Mouse (Mus musculus) MEL (cell line): Measurements from ENCODE around the gene Cerk. TPM values are rescaled to one million over a fixed set of nuclear protein-coding genes. Genes with fewer than 3 reads are reported as not detected.

Experiments
- DNase-seq: peaks from one replicate; pipeline ENCODE4 v3.0.0; 2011; ENCODE audit warnings: low read depth, low spot score
- H3K27ac ChIP-seq: 2 replicates; pipeline ENCODE4 v1.5.1; 2012; ENCODE audit warnings: low read depth, mild to moderate bottlenecking, control low read depth, low read length, moderate library complexity; ENCODE audit not compliant: control insufficient read depth
- H3K27me3 ChIP-seq, 2 experiments: fragments of 150-350 bp in 1 of 2; sonication (generic) in 1 of 2; 2 replicates each; pipeline ENCODE4 v1.6.1; 2012; ENCODE audit warnings: low read length in 2 of 2, mild to moderate bottlenecking in 2 of 2, improper control_type of control experiment in 1 of 2, moderate library complexity in 1 of 2; ENCODE audit not compliant: insufficient read depth in 2 of 2, control insufficient read depth in 1 of 2
- H3K36me3 ChIP-seq, 2 experiments: 2 replicates each; pipeline ENCODE4 v1.6.1; 2012 to 2014; ENCODE audit warnings: low read length in 2 of 2, improper control_type of control experiment in 1 of 2, inconsistent platforms in 1 of 2, mild to moderate bottlenecking in 1 of 2; ENCODE audit not compliant: insufficient read depth in 2 of 2, control insufficient read depth in 1 of 2
- H3K4me1 ChIP-seq, 2 experiments: fragments of 150-350 bp in 1 of 2; sonication (generic) in 1 of 2; 2 replicates each; pipeline ENCODE4 v1.6.1; 2012; ENCODE audit warnings: low read length in 2 of 2, improper control_type of control experiment in 1 of 2, mild to moderate bottlenecking in 1 of 2; ENCODE audit not compliant: insufficient read depth in 2 of 2, control insufficient read depth in 1 of 2
- H3K4me3 ChIP-seq, 2 experiments: fragments of 150-350 bp in 1 of 2; sonication (generic) in 1 of 2; 2 replicates each; pipeline ENCODE4 v1.5.1; 2012; ENCODE audit warnings: low read depth in 2 of 2, low read length in 2 of 2, mild to moderate bottlenecking in 2 of 2, moderate library complexity in 2 of 2, control low read depth in 1 of 2, improper control_type of control experiment in 1 of 2; ENCODE audit not compliant: control insufficient read depth in 1 of 2, insufficient read depth in 1 of 2
- H3K79me2 ChIP-seq: 2 replicates; pipeline ENCODE4 v1.6.1; 2012; ENCODE audit warnings: mild to moderate bottlenecking, low read length, moderate library complexity; ENCODE audit not compliant: control insufficient read depth, poor library complexity, insufficient read depth
- H3K9ac ChIP-seq: 2 replicates; pipeline ENCODE4 v1.6.1; 2012; ENCODE audit warnings: low read depth, mild to moderate bottlenecking, control low read depth, low read length, moderate library complexity; ENCODE audit not compliant: control insufficient read depth, poor library complexity, severe bottlenecking
- H3K9me3 ChIP-seq: fragments of 150-350 bp; sonication (generic); replicated peaks from 2 replicates; pipeline ENCODE4 v1.6.1; 2012; ENCODE audit warnings: mild to moderate bottlenecking, low read length, improper control_type of control experiment, moderate library complexity; ENCODE audit not compliant: insufficient read depth
- BHLHE40 ChIP-seq: IDR thresholded peaks from 2 replicates; pipeline ENCODE4 v1.6.1; 2012; ENCODE audit warnings: low read depth, mild to moderate bottlenecking, inconsistent platforms, low read length, improper control_type of control experiment, borderline replicate concordance
- E2F4 ChIP-seq: IDR thresholded peaks from 2 replicates; pipeline ENCODE4 v1.6.1; 2011; ENCODE audit warnings: low read depth, low read length, improper control_type of control experiment, borderline replicate concordance
- ELF1 ChIP-seq: IDR thresholded peaks from 2 replicates; pipeline ENCODE4 v1.6.1; 2014; ENCODE audit warnings: low read depth, mild to moderate bottlenecking, inconsistent platforms, low read length, improper control_type of control experiment, moderate library complexity
- EP300 ChIP-seq, 2 experiments: IDR thresholded peaks; 2 replicates each; pipeline ENCODE4 v1.6.1; 2011; ENCODE audit warnings: improper control_type of control experiment in 2 of 2, low read length in 2 of 2, low read depth in 1 of 2, mild to moderate bottlenecking in 1 of 2
- ETS1 ChIP-seq: IDR thresholded peaks from 2 replicates; pipeline ENCODE4 v1.6.1; 2012; ENCODE audit warnings: low read depth, mild to moderate bottlenecking, inconsistent platforms, low read length, improper control_type of control experiment, moderate library complexity
- GABPA ChIP-seq: IDR thresholded peaks from 2 replicates; pipeline ENCODE4 v1.6.1; 2012; ENCODE audit warnings: low read depth, mild to moderate bottlenecking, inconsistent platforms, low read length, improper control_type of control experiment, moderate library complexity
- GATA1 ChIP-seq: IDR thresholded peaks from 2 replicates; pipeline ENCODE4 v1.6.1; 2011; ENCODE audit warnings: low read depth, low read length, improper control_type of control experiment
- HCFC1 ChIP-seq: IDR thresholded peaks from 2 replicates; pipeline ENCODE4 v1.6.1; 2012; ENCODE audit warnings: low read depth, mild to moderate bottlenecking, inconsistent platforms, low read length, improper control_type of control experiment, moderate library complexity
- JUND ChIP-seq: IDR thresholded peaks from 2 replicates; pipeline ENCODE4 v1.6.1; 2011; ENCODE audit warnings: low read depth, mild to moderate bottlenecking, improper control_type of control experiment, low read length
- KAT2A ChIP-seq: conservative IDR thresholded peaks from 2 replicates; pipeline ENCODE4 v1.6.1; 2012; ENCODE audit warnings: low read depth, low read length, improper control_type of control experiment, inconsistent platforms
- MAFK ChIP-seq: IDR thresholded peaks from 2 replicates; pipeline ENCODE4 v1.6.1; 2011; ENCODE audit warnings: low read depth, mild to moderate bottlenecking, low read length, improper control_type of control experiment, borderline replicate concordance
- MAX ChIP-seq: IDR thresholded peaks from 2 replicates; pipeline ENCODE4 v1.6.1; 2011; ENCODE audit warnings: low read length, improper control_type of control experiment
- MAZ ChIP-seq: IDR thresholded peaks from 2 replicates; pipeline ENCODE4 v1.6.1; 2012; ENCODE audit warnings: low read depth, mild to moderate bottlenecking, inconsistent platforms, low read length, improper control_type of control experiment
- MEF2A ChIP-seq: IDR thresholded peaks from 2 replicates; pipeline ENCODE4 v1.6.1; 2014; ENCODE audit warnings: low read depth, mild to moderate bottlenecking, inconsistent platforms, low read length, improper control_type of control experiment; ENCODE audit not compliant: poor library complexity, insufficient replicate concordance, severe bottlenecking; ENCODE audit errors: extremely low read depth
- MXI1 ChIP-seq: IDR thresholded peaks from 2 replicates; pipeline ENCODE4 v1.6.1; 2011; ENCODE audit warnings: mild to moderate bottlenecking, low read depth, low read length, improper control_type of control experiment
- MYB ChIP-seq: IDR thresholded peaks from 2 replicates; pipeline ENCODE4 v1.6.1; 2011; ENCODE audit warnings: mild to moderate bottlenecking, low read depth, low read length, improper control_type of control experiment
- MYC ChIP-seq: IDR thresholded peaks from 2 replicates; pipeline ENCODE4 v1.6.1; 2011; ENCODE audit warnings: low read depth, mild to moderate bottlenecking, low read length, improper control_type of control experiment, moderate library complexity
- NELFE ChIP-seq: IDR thresholded peaks from 2 replicates; pipeline ENCODE4 v1.6.1; 2011; ENCODE audit warnings: low read depth, low read length, improper control_type of control experiment
- POLR2A ChIP-seq, 2 experiments: IDR thresholded peaks; 2 replicates each; pipeline ENCODE4 v1.6.1; 2011 to 2012; ENCODE audit warnings: low read length in 2 of 2, mild to moderate bottlenecking in 2 of 2, control low read depth in 1 of 2, improper control_type of control experiment in 1 of 2, low read depth in 1 of 2, moderate library complexity in 1 of 2; ENCODE audit not compliant: control insufficient read depth in 1 of 2, insufficient read depth in 1 of 2, poor library complexity in 1 of 2
- POLR2AphosphoS5 ChIP-seq: IDR thresholded peaks from 2 replicates; pipeline ENCODE4 v1.6.1; 2012; ENCODE audit warnings: low read depth, borderline replicate concordance, mild to moderate bottlenecking, inconsistent platforms, low read length, moderate library complexity, mixed read lengths
- RAD21 ChIP-seq: IDR thresholded peaks from 2 replicates; pipeline ENCODE4 v1.6.1; 2011; ENCODE audit warnings: mild to moderate bottlenecking, low read depth, low read length, improper control_type of control experiment
- RCOR1 ChIP-seq: IDR thresholded peaks from 2 replicates; pipeline ENCODE4 v1.6.1; 2012; ENCODE audit warnings: low read depth, mild to moderate bottlenecking, inconsistent platforms, low read length, improper control_type of control experiment
- SIN3A ChIP-seq: IDR thresholded peaks from 2 replicates; pipeline ENCODE4 v1.6.1; 2012; ENCODE audit warnings: low read length, improper control_type of control experiment, inconsistent platforms
- SMC3 ChIP-seq: IDR thresholded peaks from 2 replicates; pipeline ENCODE4 v1.6.1; 2011; ENCODE audit warnings: low read depth, low read length, improper control_type of control experiment
- TAL1 ChIP-seq: IDR thresholded peaks from 2 replicates; pipeline ENCODE4 v1.6.1; 2012; ENCODE audit warnings: mild to moderate bottlenecking, inconsistent platforms, low read length, moderate library complexity, mixed read lengths
- TBP ChIP-seq: IDR thresholded peaks from 2 replicates; pipeline ENCODE4 v1.8.0; 2011; ENCODE audit warnings: low read depth, low read length, improper control_type of control experiment
- USF1 ChIP-seq: IDR thresholded peaks from 2 replicates; pipeline ENCODE4 v1.6.1; 2014; ENCODE audit warnings: low read depth, mild to moderate bottlenecking, inconsistent platforms, low read length, improper control_type of control experiment, moderate library complexity
- USF2 ChIP-seq, 2 experiments: IDR thresholded peaks; 2 replicates each; pipeline ENCODE4 v1.6.1; 2011 to 2012; ENCODE audit warnings: improper control_type of control experiment in 2 of 2, low read length in 2 of 2, borderline replicate concordance in 1 of 2, inconsistent platforms in 1 of 2, low read depth in 1 of 2, mild to moderate bottlenecking in 1 of 2; ENCODE audit not compliant: insufficient read depth in 1 of 2
- ZKSCAN1 ChIP-seq: IDR thresholded peaks from 2 replicates; pipeline ENCODE4 v1.6.1; 2012; ENCODE audit warnings: low read depth, mild to moderate bottlenecking, inconsistent platforms, low read length, improper control_type of control experiment, moderate library complexity
- ZMIZ1 ChIP-seq: IDR thresholded peaks from 2 replicates; pipeline ENCODE4 v1.6.1; 2012; ENCODE audit warnings: low read depth, mild to moderate bottlenecking, inconsistent platforms, low read length, improper control_type of control experiment, moderate library complexity
- ZNF384 ChIP-seq: IDR thresholded peaks from 2 replicates; pipeline ENCODE4 v1.6.1; 2012; ENCODE audit warnings: low read depth, mild to moderate bottlenecking, inconsistent platforms, low read length, improper control_type of control experiment
- polyA plus RNA-seq, 2 experiments: library from polyadenylated mRNA; stranded (reverse) in 1 of 2; unstranded in 1 of 2; fragments of >175 nt in 1 of 2; fragments of >200 nt in 1 of 2; gene quantifications; 2 replicates each; pipeline versions ENCODE4 v1.2.1 to v1.2.4; 2012; ENCODE audit warnings: low replicate concordance in 2 of 2, low read depth in 1 of 2; ENCODE audit not compliant: insufficient read length in 2 of 2, insufficient read depth in 1 of 2, missing spikeins in 1 of 2
- total RNA-seq: library from RNA; depleted of rRNA; stranded (reverse); fragments of 300-350 nt; gene quantifications from 2 replicates; pipeline ENCODE4 v1.2.3, GENCODE M21; 2012

Cerk gene
- total and polyA plus RNA-seq, 3 experiments = 4.1 to 9.5 TPM; not detected in 1

DNA sequence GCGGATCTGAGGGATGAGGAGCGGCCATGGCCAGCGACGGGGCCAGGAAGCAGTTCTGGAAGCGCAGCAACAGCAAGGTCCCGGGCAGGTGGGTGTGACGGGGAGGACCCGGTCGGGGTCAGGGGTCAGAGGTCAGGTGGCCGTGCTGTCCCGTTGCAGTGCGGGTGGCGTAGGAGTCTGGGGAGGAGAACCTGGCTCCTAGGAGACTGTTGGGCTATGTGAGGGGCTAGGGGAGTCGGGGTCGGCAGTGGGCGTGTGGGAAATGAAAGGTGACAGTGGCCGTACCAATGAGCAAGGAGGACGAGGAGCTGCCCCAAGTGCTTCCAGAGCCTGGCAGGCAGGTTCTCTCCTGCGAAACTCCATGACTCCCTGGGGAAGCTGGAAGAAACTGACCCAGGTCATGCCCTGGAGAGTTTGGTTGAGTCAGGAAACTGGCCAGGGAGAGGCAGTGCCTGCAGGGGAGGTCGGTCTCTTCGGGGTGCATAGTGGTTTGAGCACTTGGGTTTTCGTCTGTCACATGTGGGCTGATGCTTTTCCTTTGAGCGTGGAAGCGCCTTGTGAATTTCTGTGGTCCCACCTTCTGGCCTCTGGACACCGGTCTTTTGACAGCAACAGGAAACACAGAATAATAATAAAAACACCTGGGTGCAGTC is 28.7 kb upstream of the Cerk start:
- Histone ChIP-seq H3K4me1 (peaks cover 0 to 3% of the 10 kb centered on the region in 2 experiments; a peak in 3 of 4 replicates), H3K36me3 (peaks cover 0 to 4% of the 10 kb centered on the region in 2 experiments; a peak in 1 of 4 replicates), H3K9me3 (no peaks in the 10 kb centered on the region)

GRCm38 (mm10) chr15:86213753-86214548 is 28.0 kb upstream of the Cerk start, which contains the start of gene Tbc1d22a:
Gene Tbc1d22a (plus strand): TSS chr15:86214459.
- DNase-seq = peak; percentile 97
- no peaks in the 10 kb centered on the region for H3K27me3 ChIP-seq
- peak within 1 kb of the TSS; percentile 86 for H3K9ac ChIP-seq
- H3K79me2 ChIP-seq = peaks cover 30% of the 10 kb centered on the region
- H3K27ac ChIP-seq = peak within 1 kb of the TSS; percentile 75
- H3K9me3 ChIP-seq = no peaks in the 10 kb centered on the region
- peaks cover 0 to 4% of the 10 kb centered on the region in 2 experiments; a peak in 1 of 4 replicates for H3K36me3 ChIP-seq
- peak within 1 kb of the TSS; percentile 84 to 96 for H3K4me3 ChIP-seq
- peaks cover 0 to 3% of the 10 kb centered on the region in 2 experiments; a peak in 3 of 4 replicates for H3K4me1 ChIP-seq
- TF ChIP-seq MYB (no peak), MAZ (0 out of 2 replicates have a peak, but pooled peaks have one; percentile 37), RCOR1 (0 out of 2 replicates have a peak, but pooled peaks have one; percentile 30), USF2 (IDR thresholded peaks at IDR 0.05; ENCODE audit: borderline replicate concordance in 1 of 2, insufficient read depth in 1 of 2, low read depth in 1 of 2, low read length in 2 of 2) (no peak), GABPA (no peak), POLR2AphosphoS5 (no peak), NELFE (peak; percentile 91), SMC3 (no peak), ZKSCAN1 (no peak), MYC (peak; percentile 73; the same call in 1 of the 2 replicates), TAL1 (no peak), ETS1 (no peak; the same call in 1 of the 2 replicates), KAT2A (peak; percentile 70; the same call in 1 of the 2 replicates), TBP (peak; percentile 66), EP300 (IDR thresholded peaks at IDR 0.05; ENCODE audit: low read depth in 1 of 2, low read length in 2 of 2) (no peak), HCFC1 (peak; percentile 94), ELF1 (peak; percentile 97), ZNF384 (no peak), MAX (peak; percentile 86), BHLHE40 (no peak), SIN3A (peak; percentile 99), GATA1 (no peak), ZMIZ1 (peak; percentile 85), E2F4 (no peak)

More for the DNA sequence above, 28.7 kb upstream of the Cerk start:
- Histone ChIP-seq H3K4me3 (peak overlapping the region; percentile 84 to 96), H3K79me2 (peaks cover 30% of the 10 kb centered on the region), H3K27me3 (no peaks in the 10 kb centered on the region), H3K27ac (peak overlapping the region; percentile 32; the same call in 1 of the 2 replicates), H3K9ac (peak overlapping the region; percentile 86)
- DNase-seq = no peak
- TF ChIP-seq MEF2A (no peak), MAFK (no peak), ZNF384 (no peak), TAL1 (no peak), POLR2A (IDR thresholded peaks at IDR 0.05; ENCODE audit: control insufficient read depth in 1 of 2, insufficient read depth in 1 of 2, low read depth in 1 of 2, low read length in 2 of 2, poor library complexity in 1 of 2) (no peak), MXI1 (no peak), EP300 (IDR thresholded peaks at IDR 0.05; ENCODE audit: low read depth in 1 of 2, low read length in 2 of 2) (no peak), TBP (no peak), USF1 (no peak), RAD21 (no peak), JUND (no peak), HCFC1 (no peak)
